Mouse (Mus musculus): ENCODE data around the gene Galnt10.

Gene Galnt10

DNA sequence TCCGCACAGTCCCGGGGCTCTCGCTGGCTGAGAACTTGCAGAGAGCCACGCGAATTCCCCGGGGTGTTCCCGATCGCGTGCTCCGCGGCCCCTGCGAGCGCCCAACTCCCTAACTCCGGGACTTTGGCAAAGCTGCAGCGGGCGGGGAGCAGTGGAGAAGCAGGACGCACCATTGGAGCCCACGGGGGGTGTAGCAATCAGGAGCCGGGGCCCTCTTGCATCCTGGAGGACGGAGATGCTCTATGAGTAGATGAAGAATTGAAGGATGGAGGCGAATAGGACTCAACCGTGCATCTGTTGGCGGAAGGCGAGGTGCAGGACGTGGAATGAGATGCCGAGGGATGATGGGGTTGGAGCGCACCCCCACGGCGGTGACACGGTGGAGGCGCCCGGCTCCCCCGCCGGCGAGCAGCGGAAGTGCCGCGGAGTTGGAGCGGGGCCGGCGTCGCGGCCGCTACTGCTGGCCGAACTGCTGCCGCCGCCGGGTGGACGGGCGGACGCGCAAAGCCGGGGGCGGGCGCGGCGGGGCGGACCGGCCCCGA lies at the start of gene Galnt10:
Galnt10 (plus strand) TSS at position 425 of the 542 bp plus-strand sequence.
- DNase-seq, result peak; percentile 87

- DNase-seq, result no peak
These were observed 49.3 kb upstream of the Galnt10 start for GRCm38 (mm10) chr11:57595899-57596298.

GRCm38 (mm10) chr11:57598161-57598560 lies 47.1 kb upstream of the Galnt10 start:
- no peak for DNase-seq

- DNase-seq, result no peak
These were observed 45.9 kb upstream of the Galnt10 start for GRCm38 (mm10) chr11:57599304-57599703.

DNA sequence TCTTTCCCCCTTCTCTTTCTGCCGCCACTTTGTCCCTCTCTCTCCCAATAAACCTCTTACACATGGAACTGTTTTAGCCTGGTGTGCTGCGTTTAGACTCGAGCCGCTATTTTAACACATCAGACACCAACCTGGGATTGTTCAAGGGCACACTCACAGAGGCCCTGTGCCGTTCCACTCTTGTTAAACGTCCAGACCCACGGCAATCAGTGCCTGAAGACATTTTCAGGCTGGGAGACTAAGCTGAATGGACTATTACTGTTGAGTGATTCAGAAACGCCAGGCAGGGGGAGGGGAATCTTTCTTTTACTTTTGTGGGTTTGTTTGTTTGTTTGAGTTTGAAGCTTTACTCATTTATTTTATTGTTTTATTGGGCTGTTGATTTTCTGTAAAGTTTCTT lies 45.1 kb upstream of the Galnt10 start:
- DNase-seq, result no peak

- DNase-seq, result no peak
These were observed 44.6 kb upstream of the Galnt10 start for GRCm38 (mm10) chr11:57600621-57601121.

DNA sequence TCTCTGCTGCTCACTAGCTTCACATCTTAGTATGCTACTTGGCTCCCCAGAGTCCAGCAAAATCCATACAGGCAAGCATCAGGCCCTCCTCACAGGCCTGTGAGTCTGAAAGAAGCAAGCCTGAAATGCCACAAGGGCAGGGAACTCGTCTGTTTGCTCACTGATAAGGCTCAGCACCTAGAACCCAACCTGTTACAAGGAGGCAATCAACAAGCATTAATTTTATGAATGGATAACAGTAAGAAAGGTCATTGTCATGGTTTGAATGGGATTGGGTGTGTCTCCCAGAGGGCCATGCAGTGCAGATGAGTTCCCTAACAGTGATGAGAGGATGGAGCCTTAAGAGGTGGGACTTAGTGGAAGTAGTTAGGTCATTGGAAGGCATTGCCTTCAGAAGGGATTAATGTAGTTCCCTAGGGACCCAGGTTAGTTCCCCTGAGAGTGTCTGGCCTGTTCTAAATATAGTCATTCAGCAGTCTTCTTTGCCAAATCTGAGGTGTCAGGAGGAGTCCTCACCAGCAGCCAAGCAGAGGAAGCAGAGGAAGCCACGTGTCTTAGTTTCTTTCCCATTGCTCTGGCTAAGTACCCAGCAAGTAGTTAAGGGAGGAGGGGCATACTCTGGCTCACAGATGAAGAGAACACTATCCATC lies 43.3 kb upstream of the Galnt10 start:
- no peak for DNase-seq

GRCm38 (mm10) chr11:57605086-57605485 lies 40.2 kb upstream of the Galnt10 start:
- DNase-seq, result no peak

- no peak for DNase-seq
These were observed 39.6 kb upstream of the Galnt10 start for GRCm38 (mm10) chr11:57605660-57606059.

GRCm38 (mm10) chr11:57614502-57614901 lies 30.7 kb upstream of the Galnt10 start:
- DNase-seq, result no peak

- no peak for DNase-seq
These were observed 30.0 kb upstream of the Galnt10 start for GRCm38 (mm10) chr11:57615286-57615685.

DNA sequence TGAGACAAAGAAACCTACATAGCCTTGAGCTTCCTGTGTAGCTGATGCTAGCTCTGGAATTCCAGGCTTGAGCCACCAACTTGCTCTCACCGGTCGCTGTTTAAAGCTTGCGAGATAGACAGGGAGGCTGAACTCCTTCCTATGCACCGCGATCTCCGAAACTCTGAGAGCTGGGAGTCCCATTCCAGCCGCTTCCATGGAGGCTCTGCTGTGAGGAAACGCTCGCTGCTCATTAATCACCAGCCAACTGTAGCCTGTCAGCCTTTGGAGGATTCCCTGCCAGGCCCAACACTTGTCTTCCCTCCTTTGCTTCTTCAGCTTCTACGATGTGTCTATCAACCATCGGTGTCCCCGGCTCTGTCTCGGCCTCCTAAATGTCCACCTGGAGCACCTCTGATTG lies 29.4 kb upstream of the Galnt10 start:
- no peak for DNase-seq

GRCm38 (mm10) chr11:57617526-57618264 lies 27.5 kb upstream of the Galnt10 start:
- peak; percentile 77 for DNase-seq

DNA sequence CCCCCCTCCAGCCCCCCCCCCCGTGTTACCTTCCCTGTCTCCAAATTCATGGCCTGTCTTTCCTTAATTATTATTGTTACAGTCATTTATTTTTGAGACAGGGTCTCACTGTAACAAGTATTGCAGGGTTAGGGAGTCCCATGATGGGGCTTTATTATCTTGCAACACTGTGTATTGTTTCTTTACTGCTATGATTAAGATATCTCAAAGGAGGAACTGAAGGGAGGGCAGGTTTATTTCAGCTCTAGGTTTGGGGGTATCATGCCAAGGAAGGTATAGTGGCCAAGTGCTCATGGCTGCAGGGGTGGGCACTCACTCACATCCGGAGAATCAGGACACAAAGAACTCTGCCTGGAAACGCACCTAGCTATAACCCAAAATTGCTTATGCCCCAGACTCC lies 23.8 kb upstream of the Galnt10 start:
- no peak for DNase-seq

DNA sequence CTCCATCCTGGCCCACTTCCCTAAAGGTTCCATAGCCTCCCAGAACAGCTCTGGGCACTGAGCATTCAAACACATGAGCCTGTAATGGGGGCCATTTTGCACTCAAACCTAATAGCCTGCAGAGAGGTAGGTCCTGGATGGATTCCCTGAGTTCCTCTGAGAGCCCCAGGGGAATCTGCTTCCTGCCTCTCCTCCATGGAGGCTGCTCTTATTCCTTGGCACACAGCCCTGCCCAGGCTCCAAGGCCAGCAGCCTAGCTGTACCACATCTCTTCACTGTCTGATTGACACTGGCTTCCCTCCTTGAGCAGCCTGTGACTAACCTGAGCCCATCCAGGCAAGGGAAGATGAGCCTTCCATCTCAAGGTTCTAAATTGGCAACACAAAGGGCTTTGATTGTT lies 23.4 kb upstream of the Galnt10 start:
- no peak for DNase-seq

GRCm38 (mm10) chr11:57624490-57624893 lies 20.8 kb upstream of the Galnt10 start:
- no peak for DNase-seq

DNA sequence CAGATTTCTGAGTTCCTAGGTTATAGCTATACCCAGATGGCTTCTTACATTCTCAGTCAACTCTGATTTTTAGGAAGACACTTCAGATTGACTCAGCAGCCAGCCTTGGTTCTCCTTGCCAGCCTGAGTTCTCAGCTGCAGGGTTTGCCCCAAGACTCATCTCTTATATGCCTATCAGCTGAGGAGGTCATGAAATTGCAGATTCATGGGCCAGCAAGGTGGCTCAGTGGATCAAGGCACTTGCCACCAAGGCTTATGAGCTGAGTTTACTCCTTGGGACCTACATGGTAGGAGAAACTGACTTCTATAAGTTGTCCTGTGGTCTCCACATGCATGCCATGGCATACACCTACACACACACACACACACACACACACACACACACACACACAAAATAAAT lies 19.8 kb upstream of the Galnt10 start:
- no peak for DNase-seq

DNA sequence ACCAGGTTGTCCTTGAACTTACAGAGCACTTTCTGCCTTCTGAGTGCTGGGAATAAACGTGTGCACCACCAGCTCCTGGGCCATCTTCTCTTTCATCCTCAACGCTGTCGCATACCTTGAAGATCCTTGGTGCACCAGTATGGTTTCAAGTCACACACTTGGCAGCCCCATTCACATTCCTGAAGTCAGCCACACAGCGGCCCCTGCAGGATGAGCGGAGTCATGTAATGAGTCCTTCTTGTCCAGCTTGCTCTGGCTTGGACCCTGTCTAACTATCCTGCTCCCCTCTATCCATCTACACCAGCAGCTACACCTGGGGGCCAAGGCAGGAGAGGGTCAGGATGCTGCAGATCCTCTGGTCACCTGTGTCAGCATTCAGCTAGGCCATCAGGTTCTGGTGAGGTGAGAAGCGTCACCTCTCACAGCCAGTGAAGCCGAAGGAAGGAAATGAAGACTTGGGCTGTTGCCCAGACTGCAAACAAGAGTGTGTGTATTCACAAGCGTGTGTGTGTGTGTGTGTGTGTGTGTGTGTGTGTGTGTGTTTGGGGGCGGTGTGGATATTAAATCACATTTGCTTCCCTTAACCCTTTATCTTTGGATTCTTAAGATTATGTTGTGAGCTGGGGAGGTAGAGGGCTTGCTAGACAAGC lies 18.0 kb upstream of the Galnt10 start:
- peak; percentile 20 for DNase-seq

- no peak for DNase-seq
These were observed 13.3 kb upstream of the Galnt10 start for GRCm38 (mm10) chr11:57631805-57632485.

DNA sequence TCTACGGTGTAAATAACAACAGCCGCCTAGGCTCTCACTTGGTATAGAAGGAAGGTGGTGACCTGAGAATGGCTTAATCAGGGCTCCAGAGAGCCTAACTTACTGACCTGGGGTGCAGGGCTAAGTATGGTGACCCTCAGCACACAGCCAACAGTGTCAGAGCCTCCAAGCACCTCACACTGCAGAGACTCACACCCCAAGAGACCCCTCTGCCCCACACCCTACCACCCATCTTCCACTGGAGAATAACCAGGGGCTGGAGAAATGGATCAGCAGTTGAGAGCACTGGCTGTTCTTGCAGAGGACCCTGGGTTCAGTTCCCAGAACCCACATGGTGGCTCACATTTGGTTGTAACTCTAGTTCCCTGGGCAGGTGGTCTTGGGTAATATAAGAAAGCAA lies 12.2 kb upstream of the Galnt10 start:
- no peak for DNase-seq

DNA sequence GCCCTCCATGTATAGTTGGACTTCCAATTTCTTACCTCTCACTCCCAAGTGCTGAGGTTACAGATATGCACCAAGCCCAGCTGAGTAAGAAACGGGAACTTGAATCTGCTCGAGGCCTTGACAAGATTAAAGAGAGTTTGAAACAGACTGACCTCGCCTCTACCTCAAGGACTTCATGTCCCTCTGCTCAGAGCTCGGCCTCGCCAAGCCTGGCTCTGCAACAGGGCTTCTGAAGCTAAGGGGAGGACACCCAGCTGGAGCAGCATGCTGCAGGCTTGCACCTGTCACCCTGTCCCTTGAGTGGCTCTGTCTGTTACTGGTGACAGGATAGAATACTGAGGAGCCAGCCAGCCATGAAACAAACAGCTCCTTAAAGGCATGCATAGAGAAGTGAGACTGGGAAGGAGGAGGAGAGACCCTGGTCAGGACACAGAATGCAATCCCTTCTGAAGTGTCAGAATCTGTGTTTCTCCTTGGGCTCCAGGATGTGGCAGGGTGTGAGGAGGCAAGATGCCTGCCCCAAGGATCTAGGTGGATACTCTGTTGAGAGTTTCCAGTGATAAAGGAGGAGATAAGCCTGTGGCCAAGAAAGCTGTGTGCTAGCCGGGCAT lies 11.2 kb upstream of the Galnt10 start:
- DNase-seq, result no peak

DNA sequence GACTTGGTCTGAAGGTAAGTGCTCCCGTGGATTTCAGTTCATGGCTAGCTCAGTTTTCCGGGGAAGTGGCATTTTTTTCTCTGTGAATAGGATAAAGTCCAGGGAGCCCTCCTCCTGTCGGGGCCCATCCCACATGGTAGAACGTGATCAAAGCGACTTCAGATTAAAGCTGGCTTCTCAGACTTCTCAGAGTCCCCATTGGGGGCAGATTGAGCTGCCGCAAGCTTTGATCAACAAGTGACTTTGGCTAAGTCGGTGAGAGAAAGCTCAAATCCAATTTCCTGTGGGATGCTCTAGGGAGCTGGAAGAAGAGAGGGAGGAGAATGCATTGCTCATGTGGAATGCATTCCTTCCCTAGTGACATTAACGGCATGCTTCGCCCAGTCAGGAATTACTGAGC lies 10.1 kb upstream of the Galnt10 start:
- DNase-seq, result no peak

DNA sequence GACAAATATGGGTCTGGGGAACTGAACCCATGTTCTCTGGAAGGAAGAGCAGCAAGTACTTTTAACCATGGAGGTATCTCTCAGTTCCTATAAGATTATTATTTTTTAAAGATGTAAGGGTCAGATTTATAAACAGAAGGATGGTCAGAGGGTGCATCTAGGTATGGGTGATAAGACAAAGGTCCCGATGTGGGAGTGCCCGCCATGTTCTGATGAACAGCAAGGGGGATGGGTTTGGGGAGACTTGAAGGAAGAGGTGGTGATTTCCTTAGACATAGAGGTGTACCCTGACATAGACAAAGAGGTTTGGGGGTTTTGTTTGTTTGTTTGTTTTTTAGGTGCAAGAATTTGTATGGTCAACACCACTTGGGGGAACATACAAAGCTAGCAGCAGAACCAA lies 1.6 kb upstream of the Galnt10 start:
- DNase-seq, result no peak
